Comparison of ENCODE assay signal across 17 mouse cellular contexts in the genomic region with DNA sequence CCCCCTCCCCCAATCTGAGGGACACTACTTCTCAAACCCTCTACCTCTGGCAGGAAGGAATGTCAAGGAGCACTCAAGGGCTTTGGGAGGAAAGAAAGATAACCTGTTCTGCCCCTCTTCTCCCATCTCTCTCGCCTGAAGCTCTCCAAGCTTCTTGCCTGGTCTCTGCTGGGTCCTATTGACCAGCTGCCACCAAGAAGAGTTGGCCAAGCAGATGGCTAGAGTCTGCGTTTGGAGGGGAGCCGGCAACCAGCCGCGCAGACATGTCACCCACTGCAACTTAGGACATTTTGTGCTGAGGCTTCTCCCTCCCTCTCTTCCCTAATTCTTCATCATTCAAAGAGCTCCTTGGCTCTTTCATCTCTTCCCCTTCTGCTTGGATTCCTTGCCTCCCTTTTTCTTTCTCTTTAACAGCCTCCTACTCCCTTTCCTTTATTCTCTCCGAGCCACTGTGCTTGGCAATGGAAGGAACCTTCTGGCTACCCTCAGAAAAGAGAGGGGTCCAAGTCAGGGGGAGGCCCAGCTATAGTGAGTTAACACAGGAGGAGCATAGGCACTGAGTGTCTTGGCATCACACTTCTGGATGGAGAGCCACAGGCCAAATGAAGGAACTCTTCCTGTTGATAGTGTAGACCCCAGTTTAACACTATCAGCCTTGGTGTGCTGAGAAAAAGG.
DNase-seq lines count a peak whose midpoint lies in the region; ATAC-seq lines count a peak whose summit lies in the region.
"Had no signal": no experiment of that assay in that cellular context is flagged by ENCODE, and none has a peak within 500 bp of the region (broad histone marks: within the 10 kb centered on the region; RNA-seq: fewer than 3 reads in every experiment).

No protein-coding gene starts in this region.

- DNase-seq in left cerebral cortex, postnatal 4 days, result peak; percentile 81
- DNase-seq in left cerebral cortex, adult 11 months (ENCODE audit: low spot score), result no peak
- peak; percentile 92 for DNase-seq in brain, adult 2 months (ENCODE audit: low read depth, low spot score)
- peak; percentile 93 for DNase-seq in cerebellum, adult 11-12 months
- peak; percentile 88 to 93 for DNase-seq in cerebellum, postnatal 10 days
- no peak for DNase-seq in ovary, postnatal 36 days (ENCODE audit: low spot score)
- no peak for DNase-seq in adipocyte (ENCODE audit: low spot score)
- DNase-seq: adrenal gland, postnatal 36 days; forebrain, postnatal 0 days; gastrocnemius, adult 2 months; kidney, adult 18-20 months; kidney, postnatal 4 days; lung, postnatal 10 days; right cerebral cortex, postnatal 14 days; thymus, adult 2 months; thymus, postnatal 4 days had no signal

- ATAC-seq in inflammation-experienced regulatory T-cells, adult 6 months, result no peak
- ATAC-seq: forebrain, postnatal 0 days had no signal

- intact Hi-C loops in left cerebral cortex, postnatal 4 days (cut with DNase I), result no loop called here

Comparison
In these comparisons a context has a peak if more than half of its experiments do, and no peak if none do; other contexts are left out.
1. DNase-seq: peak in left cerebral cortex, postnatal 4 days (single experiment), brain, adult 2 months (single experiment), cerebellum, adult 11-12 months (single experiment) and cerebellum, postnatal 10 days (2 of 2); none in left cerebral cortex, adult 11 months (single experiment), ovary, postnatal 36 days (single experiment) and adipocyte (single experiment).